Mouse (Mus musculus) liver, postnatal 0 days (tissue): ENCODE measurements around the gene Trpv1. TPM values are rescaled to one million over a fixed set of nuclear protein-coding genes. Genes with fewer than 3 reads are reported as not detected.

Experiments
- ATAC-seq: fragments of 200-750 bp; cut with Nextera tagmentation; 2 replicates; pipeline ENCODE4 v1.8.0; 2017; ENCODE audit warnings: mild to moderate bottlenecking, moderate library complexity
- DNase-seq: peaks from one replicate; pipeline ENCODE4 v3.0.0-alpha.2; 2016
- H3K27ac ChIP-seq: fragments of 300-500 bp; sonication (generic); 2 replicates; pipeline ENCODE4 v1.5.1; 2014; ENCODE audit warnings: antibody characterized with exemption, moderate library complexity, mild to moderate bottlenecking, low read depth
- H3K27me3 ChIP-seq: fragments of 300-500 bp; sonication (generic); 2 replicates; pipeline ENCODE4 v1.6.1; 2014; ENCODE audit warnings: low read length, control low read depth, mixed read lengths; ENCODE audit not compliant: insufficient read depth
- H3K36me3 ChIP-seq: fragments of 300-500 bp; sonication (generic); replicated peaks from 2 replicates; pipeline ENCODE4 v1.6.1; 2014; ENCODE audit warnings: mild to moderate bottlenecking, control low read depth, low read length, moderate library complexity, mixed read lengths; ENCODE audit not compliant: insufficient read depth
- H3K4me1 ChIP-seq: fragments of 300-500 bp; sonication (generic); 2 replicates; pipeline ENCODE4 v1.6.1; 2014; ENCODE audit warnings: antibody characterized with exemption, mild to moderate bottlenecking, control low read depth; ENCODE audit not compliant: insufficient read depth
- H3K4me2 ChIP-seq: fragments of 300-500 bp; sonication (generic); 2 replicates; pipeline ENCODE4 v1.6.1; 2014; ENCODE audit warnings: low read depth, mild to moderate bottlenecking, low read length, moderate library complexity, mixed read lengths
- H3K4me3 ChIP-seq: fragments of 300-500 bp; sonication (generic); 2 replicates; pipeline ENCODE4 v1.5.1; 2014; ENCODE audit warnings: low read depth, low read length
- H3K9ac ChIP-seq: fragments of 300-500 bp; sonication (generic); replicated peaks from 2 replicates; pipeline ENCODE4 v1.6.1; 2014; ENCODE audit warnings: mild to moderate bottlenecking, moderate library complexity
- H3K9me3 ChIP-seq: fragments of 300-500 bp; sonication (generic); 2 replicates; pipeline ENCODE4 v1.6.1; 2016; ENCODE audit warnings: mild to moderate bottlenecking, control low read depth, low read length, mixed read lengths
- CTCF ChIP-seq: sonication (generic); IDR thresholded peaks from 2 replicates; pipeline ENCODE4 v1.5.1; 2016; ENCODE audit warnings: antibody characterized with exemption, low read depth
- EP300 ChIP-seq: IDR thresholded peaks from 2 replicates; pipeline ENCODE4 v1.6.1; 2016; ENCODE audit warnings: antibody characterized with exemption, low read depth, mild to moderate bottlenecking
- WGBS: fragments of 180-500 bp; shearing (Covaris S2); extraction: QIAGEN DNeasy Blood & Tissue Kit; methylation state at CpG from one replicate; pipeline ENCODE4 v1.1.7; 2014; ENCODE audit not compliant: insufficient replicate concordance; 5-methylcytosine and 5-hydroxymethylcytosine counted together
- polyA plus RNA-seq: library from polyadenylated mRNA; unstranded; fragments of >200 nt; fragmentation: Nextera tagmentation; extraction: Ambion mirVana; gene quantifications from 2 replicates; pipeline ENCODE4 v1.2.1, GENCODE M21; 2015

The Trpv1 gene
- polyA plus RNA-seq, 1 experiment from 2014 or later, result 0.07 TPM

GRCm38 (mm10) chr11:73303123-73303522, 69.0 kb downstream of the Trpv1 start:
- no peaks in the 10 kb centered on the region for H3K36me3 ChIP-seq
- no peak overlapping the region for H3K4me2 ChIP-seq
- no peak overlapping the region for H3K27ac ChIP-seq
- ATAC-seq (no peak), DNase-seq (no peak)
- no peak overlapping the region for H3K9ac ChIP-seq
- no peak for TF ChIP-seq CTCF
- no peak for TF ChIP-seq EP300
- no peaks in the 10 kb centered on the region for H3K4me1 ChIP-seq
- WGBS, result 65% methylated on average over 2 of the region's 2 CpGs
- no peaks in the 10 kb centered on the region for H3K9me3 ChIP-seq
- no peak overlapping the region for H3K4me3 ChIP-seq
- no peaks in the 10 kb centered on the region for H3K27me3 ChIP-seq

Other genes with a start within 250 kb of the Trpv1 start
- gene P2rx1, start 235.2 kb upstream of the Trpv1 start, polyA plus RNA-seq, result 7.0 and 7.9 TPM in 2 replicates
- 0.76 and 0.78 TPM in 2 replicates for gene Camkk1, start 215.3 kb upstream of the Trpv1 start, polyA plus RNA-seq
- gene Ncbp3, start 186.5 kb upstream of the Trpv1 start, polyA plus RNA-seq, result 2.7 TPM in 2 replicates
- gene Itgae, start 143.7 kb upstream of the Trpv1 start, polyA plus RNA-seq, result 0.24 and 0.33 TPM in 2 replicates
- gene Haspin, start 96.0 kb upstream of the Trpv1 start, polyA plus RNA-seq, result 4.6 and 5.3 TPM in 2 replicates
- gene P2rx5, start 73.9 kb upstream of the Trpv1 start, polyA plus RNA-seq, result 0.11 and 0.21 TPM in 2 replicates
- gene Emc6, start 57.3 kb upstream of the Trpv1 start, polyA plus RNA-seq, result 169 and 174 TPM in 2 replicates
- 32.7 and 35.6 TPM in 2 replicates for gene Tax1bp3, start 57.2 kb upstream of the Trpv1 start, polyA plus RNA-seq
- gene Ctns, start 35.2 kb upstream of the Trpv1 start, polyA plus RNA-seq, result 7.3 and 8.4 TPM in 2 replicates
- 8.1 and 8.2 TPM in 2 replicates for gene Shpk, start 34.8 kb upstream of the Trpv1 start, polyA plus RNA-seq
- gene Trpv3, start 33.1 kb downstream of the Trpv1 start, polyA plus RNA-seq, result 0.02 and 0.05 TPM in 2 replicates
- 9.1 and 10.2 TPM in 2 replicates for gene Aspa, start 95.3 kb downstream of the Trpv1 start, polyA plus RNA-seq
- gene Gm49340, start 95.4 kb downstream of the Trpv1 start, polyA plus RNA-seq, result 0.06 TPM in 1 of 2 replicates, not detected in the other
- 3.1 and 3.9 TPM in 2 replicates for gene Spata22, start 95.4 kb downstream of the Trpv1 start, polyA plus RNA-seq
- 0.24 TPM in 1 of 2 replicates, not detected in the other for gene Olfr20, start 116.5 kb downstream of the Trpv1 start, polyA plus RNA-seq
- not detected in 2 replicates for gene Olfr376, start 137.0 kb downstream of the Trpv1 start, polyA plus RNA-seq
- gene Olfr1, start 165.3 kb downstream of the Trpv1 start, polyA plus RNA-seq, result not detected in 2 replicates
- gene Olfr378, start 194.2 kb downstream of the Trpv1 start, polyA plus RNA-seq, result not detected in 2 replicates
- not detected in 2 replicates for gene Olfr380, start 223.2 kb downstream of the Trpv1 start, polyA plus RNA-seq